Mouse (Mus musculus) CD4-positive naive resting alpha-beta T cell, adult 76 days (primary cell): ENCODE measurements around the gene Clca3b. TPM values are rescaled to one million over a fixed set of nuclear protein-coding genes. Genes with fewer than 3 reads are reported as not detected.

Experiments
- total RNA-seq: library from RNA; stranded (reverse); gene quantifications from one replicate; pipeline ENCODE4 v1.2.4, GENCODE M21; 2023

The Clca3b gene
- not detected for total RNA-seq

DNA sequence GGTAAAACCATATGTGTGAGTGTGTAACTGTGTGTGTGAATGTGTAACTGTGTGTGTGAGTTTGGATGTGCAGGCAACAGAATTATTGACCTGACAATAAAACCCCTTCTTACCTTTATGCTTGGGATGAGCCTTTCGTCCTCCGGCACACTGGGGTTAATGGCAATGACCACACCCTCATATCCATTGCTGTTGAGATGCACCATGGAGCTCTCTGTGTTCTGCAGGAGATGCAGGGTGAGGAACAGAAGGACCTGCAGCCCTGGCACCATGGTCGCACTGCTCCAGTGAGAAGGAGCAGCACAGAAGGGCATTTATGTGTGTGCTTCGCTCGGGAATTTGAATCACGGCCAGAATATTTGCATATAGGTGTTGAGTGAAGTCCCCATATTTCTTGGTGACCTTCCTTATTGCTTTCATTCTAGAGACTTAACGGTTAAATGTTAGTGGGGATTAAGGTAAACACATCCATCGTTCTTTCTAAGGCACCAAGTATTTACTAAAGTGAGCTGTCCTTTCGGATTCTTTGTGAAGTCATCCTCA is at the start of gene Clca3b:
Gene Clca3b, minus strand, starts transcription at position 344 of the 543 bp plus-strand sequence.

DNA sequence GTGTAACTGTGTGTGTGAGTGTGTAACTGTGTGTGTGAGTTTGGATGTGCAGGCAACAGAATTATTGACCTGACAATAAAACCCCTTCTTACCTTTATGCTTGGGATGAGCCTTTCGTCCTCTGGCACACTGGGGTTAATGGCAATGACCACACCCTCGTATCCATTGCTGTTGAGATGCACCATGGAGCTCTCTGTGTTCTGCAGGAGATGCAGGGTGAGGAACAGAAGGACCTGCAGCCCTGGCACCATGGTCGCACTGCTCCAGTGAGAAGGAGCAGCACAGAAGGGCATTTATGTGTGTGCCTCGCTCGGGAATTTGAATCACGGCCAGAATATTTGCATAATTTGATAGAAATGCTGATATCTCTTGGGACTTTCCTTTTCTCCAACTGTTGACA is 29.9 kb downstream of the Clca3b start, which contains the start of gene Clca3a2:
Gene Clca3a2, minus strand, starts transcription at position 276 of the 400 bp plus-strand sequence.

Other genes with a start within 250 kb of the Clca3b start
- gene Sh3glb1, start 129.0 kb downstream of the Clca3b start, total RNA-seq, result 101 TPM
- gene Clca3a1, start 88.4 kb downstream of the Clca3b start, total RNA-seq, result not detected
- not detected for gene Clca3a2, start 29.9 kb downstream of the Clca3b start, total RNA-seq
- gene Clca4b, start 83.2 kb upstream of the Clca3b start, total RNA-seq, result not detected
- gene Clca4a, start 125.7 kb upstream of the Clca3b start, total RNA-seq, result not detected
- gene Clca1, start 183.4 kb upstream of the Clca3b start, total RNA-seq, result not detected